Mouse (Mus musculus) bone marrow macrophage, adult 2 months (primary cell): ENCODE results near the gene Fam32a.

Experiments
- CTCF ChIP-seq: IDR thresholded peaks from 2 replicates; pipeline ENCODE4 v1.5.1; 2012; ENCODE audit warnings: low read depth, mild to moderate bottlenecking, low read length, moderate library complexity
- POLR2A ChIP-seq: IDR thresholded peaks from 2 replicates; pipeline ENCODE4 v1.6.1; 2012; ENCODE audit warnings: mild to moderate bottlenecking, low read depth, low read length, borderline replicate concordance

GRCm38 (mm10) chr8:72273807-72274206, 54.3 kb downstream of the Fam32a start:
- TF ChIP-seq POLR2A: no peak
- no peak for TF ChIP-seq CTCF
